Mouse (Mus musculus): Measurements from ENCODE around the gene A4gnt. TPM values are rescaled to one million over a fixed set of nuclear protein-coding genes. Genes with fewer than 3 reads are reported as not detected.

Gene A4gnt
- polyA plus RNA-seq, 1 experiment = not detected

- Histone ChIP-seq H3K27me3 (ENCODE audit: control insufficient read depth, insufficient read depth, insufficient read length) (no peaks in the 10 kb centered on the region), H3ac (ENCODE audit: control insufficient read depth, insufficient read length) (no peak overlapping the region), H3K36me3 (ENCODE audit: control insufficient read depth, insufficient read depth) (peaks cover 20% of the 10 kb centered on the region), H3K4me3 (no peak overlapping the region), H3K4me2 (ENCODE audit: low read depth) (no peak overlapping the region), H3K79me2 (ENCODE audit: control insufficient read depth, insufficient read depth) (peaks cover 11% of the 10 kb centered on the region)
- TF ChIP-seq POLR2AphosphoS2 (IDR thresholded peaks at IDR 0.05; ENCODE audit: insufficient read length, low read depth) (no peak), MYOG (IDR thresholded peaks at IDR 0.05; ENCODE audit: control insufficient read depth in 1 of 3, insufficient read depth in 1 of 3, insufficient read length in 2 of 3, low read depth in 2 of 3) (no peak), CEBPB (IDR thresholded peaks at IDR 0.05; ENCODE audit: insufficient read depth, poor library complexity, severe bottlenecking) (no peak), USF1 (IDR thresholded peaks at IDR 0.05; ENCODE audit: low read depth) (no peak), MAX (IDR thresholded peaks at IDR 0.05; ENCODE audit: low read depth) (no peak), REST (IDR thresholded peaks at IDR 0.05; ENCODE audit: insufficient read depth, insufficient read length) (no peak), POLR2A (IDR thresholded peaks at IDR 0.05; ENCODE audit: insufficient read length, low read depth) (no peak), TCF12 (IDR thresholded peaks at IDR 0.05; ENCODE audit: insufficient read depth, poor library complexity, severe bottlenecking) (no peak), TCF3 (IDR thresholded peaks at IDR 0.05; ENCODE audit: insufficient read length, low read depth) (no peak), E2F4 (IDR thresholded peaks at IDR 0.05; ENCODE audit: insufficient read depth) (no peak), MYOD1 (IDR thresholded peaks at IDR 0.05; ENCODE audit: control insufficient read depth in 1 of 3, insufficient read length in 2 of 3, low read depth in 2 of 3) (no peak), SRF (IDR thresholded peaks at IDR 0.05; ENCODE audit: control insufficient read depth, insufficient read length, low read depth) (no peak)
Observed at GRCm38 (mm10) chr9:99637736-99638135, 25.4 kb downstream of the A4gnt start.

GRCm38 (mm10) chr9:99639957-99640356, 27.7 kb downstream of the A4gnt start:
- H3ac ChIP-seq (ENCODE audit: control insufficient read depth, insufficient read length) = no peak overlapping the region
- TF ChIP-seq SRF (IDR thresholded peaks at IDR 0.05; ENCODE audit: control insufficient read depth, insufficient read length, low read depth) = no peak
- H3K36me3 ChIP-seq (ENCODE audit: control insufficient read depth, insufficient read depth) = peaks cover 20% of the 10 kb centered on the region
- H3K79me2 ChIP-seq (ENCODE audit: control insufficient read depth, insufficient read depth) = no peaks in the 10 kb centered on the region
- H3K27me3 ChIP-seq (ENCODE audit: control insufficient read depth, insufficient read depth, insufficient read length) = no peaks in the 10 kb centered on the region
- no peak overlapping the region for H3K4me2 ChIP-seq (ENCODE audit: low read depth)
- no peak overlapping the region for H3K4me3 ChIP-seq

GRCm38 (mm10) chr9:99645416-99645815, 33.1 kb downstream of the A4gnt start:
- no peak for TF ChIP-seq POLR2AphosphoS2 (IDR thresholded peaks at IDR 0.05; ENCODE audit: insufficient read length, low read depth)
- no peak for TF ChIP-seq TCF3 (IDR thresholded peaks at IDR 0.05; ENCODE audit: insufficient read length, low read depth)
- TF ChIP-seq MYOG (IDR thresholded peaks at IDR 0.05; ENCODE audit: control insufficient read depth in 1 of 3, insufficient read depth in 1 of 3, insufficient read length in 2 of 3, low read depth in 2 of 3) = no peak
- no peak for TF ChIP-seq TCF12 (IDR thresholded peaks at IDR 0.05; ENCODE audit: insufficient read depth, poor library complexity, severe bottlenecking)
- TF ChIP-seq SRF (IDR thresholded peaks at IDR 0.05; ENCODE audit: control insufficient read depth, insufficient read length, low read depth) = no peak
- TF ChIP-seq E2F4 (IDR thresholded peaks at IDR 0.05; ENCODE audit: insufficient read depth) = no peak
- no peak overlapping the region for H3K4me3 ChIP-seq
- no peaks in the 10 kb centered on the region for H3K79me2 ChIP-seq (ENCODE audit: control insufficient read depth, insufficient read depth)
- no peak overlapping the region for H3ac ChIP-seq (ENCODE audit: control insufficient read depth, insufficient read length)
- no peak overlapping the region for H3K4me2 ChIP-seq (ENCODE audit: low read depth)
- no peaks in the 10 kb centered on the region for H3K27me3 ChIP-seq (ENCODE audit: control insufficient read depth, insufficient read depth, insufficient read length)
- peaks cover 15% of the 10 kb centered on the region for H3K36me3 ChIP-seq (ENCODE audit: control insufficient read depth, insufficient read depth)

- no peak for TF ChIP-seq E2F4 (IDR thresholded peaks at IDR 0.05; ENCODE audit: insufficient read depth)
- no peak for TF ChIP-seq USF1 (IDR thresholded peaks at IDR 0.05; ENCODE audit: low read depth)
- TF ChIP-seq MYOD1 (IDR thresholded peaks at IDR 0.05; ENCODE audit: control insufficient read depth in 1 of 3, insufficient read length in 2 of 3, low read depth in 2 of 3) = no peak
- no peak for TF ChIP-seq TCF12 (IDR thresholded peaks at IDR 0.05; ENCODE audit: insufficient read depth, poor library complexity, severe bottlenecking)
- H3K4me2 ChIP-seq (ENCODE audit: low read depth) = no peak overlapping the region
Observed at GRCm38 (mm10) chr9:99646102-99646501, 33.8 kb downstream of the A4gnt start.

GRCm38 (mm10) chr9:99660756-99661155, 48.5 kb downstream of the A4gnt start:
- Histone ChIP-seq H3K4me2 (ENCODE audit: low read depth) (no peak overlapping the region), H3K27me3 (ENCODE audit: control insufficient read depth, insufficient read depth, insufficient read length) (no peaks in the 10 kb centered on the region), H3ac (ENCODE audit: control insufficient read depth, insufficient read length) (no peak overlapping the region), H3K79me2 (ENCODE audit: control insufficient read depth, insufficient read depth) (no peaks in the 10 kb centered on the region), H3K4me3 (no peak overlapping the region), H3K36me3 (ENCODE audit: control insufficient read depth, insufficient read depth) (no peaks in the 10 kb centered on the region)
- no peak for TF ChIP-seq TCF3 (IDR thresholded peaks at IDR 0.05; ENCODE audit: insufficient read length, low read depth)

More at GRCm38 (mm10) chr9:99646102-99646501, 33.8 kb downstream of the A4gnt start:
- no peak overlapping the region for H3K4me3 ChIP-seq
- H3K36me3 ChIP-seq (ENCODE audit: control insufficient read depth, insufficient read depth) = peaks cover 16% of the 10 kb centered on the region
- no peaks in the 10 kb centered on the region for H3K79me2 ChIP-seq (ENCODE audit: control insufficient read depth, insufficient read depth)
- H3ac ChIP-seq (ENCODE audit: control insufficient read depth, insufficient read length) = no peak overlapping the region
- no peaks in the 10 kb centered on the region for H3K27me3 ChIP-seq (ENCODE audit: control insufficient read depth, insufficient read depth, insufficient read length)

- Histone ChIP-seq H3K27me3 (ENCODE audit: control insufficient read depth, insufficient read depth, insufficient read length) (no peaks in the 10 kb centered on the region), H3K79me2 (ENCODE audit: control insufficient read depth, insufficient read depth) (no peaks in the 10 kb centered on the region), H3K4me3 (no peak overlapping the region), H3K4me2 (ENCODE audit: low read depth) (no peak overlapping the region), H3ac (ENCODE audit: control insufficient read depth, insufficient read length) (no peak overlapping the region), H3K36me3 (ENCODE audit: control insufficient read depth, insufficient read depth) (no peaks in the 10 kb centered on the region)
- TF ChIP-seq SRF (IDR thresholded peaks at IDR 0.05; ENCODE audit: control insufficient read depth, insufficient read length, low read depth) (no peak), E2F4 (IDR thresholded peaks at IDR 0.05; ENCODE audit: insufficient read depth) (no peak), POLR2A (IDR thresholded peaks at IDR 0.05; ENCODE audit: insufficient read length, low read depth) (no peak), POLR2AphosphoS2 (IDR thresholded peaks at IDR 0.05; ENCODE audit: insufficient read length, low read depth) (no peak)
Observed at GRCm38 (mm10) chr9:99661606-99662166, 49.4 kb downstream of the A4gnt start.
